Mouse (Mus musculus) liver (tissue): ENCODE measurements at regions not wholly inside any gene's neighbourhood (a gene's known extent, or its start where the extent isn't known, plus 50 kb on each side); places are given as distances from the start of the nearest gene placed in this dataset.

Experiments used
- DNase-seq: peaks from one replicate; pipeline ENCODE4 v3.0.0-alpha.2; 2020; ENCODE audit warnings: mixed read lengths

- DNase-seq = no peak
Measured at GRCm38 (mm10) chr12:9934158-9934557, 364.2 kb downstream of the Osr1 start.

GRCm38 (mm10) chr12:9941357-9941756 lies 371.4 kb downstream of the Osr1 start:
- no peak for DNase-seq

DNA sequence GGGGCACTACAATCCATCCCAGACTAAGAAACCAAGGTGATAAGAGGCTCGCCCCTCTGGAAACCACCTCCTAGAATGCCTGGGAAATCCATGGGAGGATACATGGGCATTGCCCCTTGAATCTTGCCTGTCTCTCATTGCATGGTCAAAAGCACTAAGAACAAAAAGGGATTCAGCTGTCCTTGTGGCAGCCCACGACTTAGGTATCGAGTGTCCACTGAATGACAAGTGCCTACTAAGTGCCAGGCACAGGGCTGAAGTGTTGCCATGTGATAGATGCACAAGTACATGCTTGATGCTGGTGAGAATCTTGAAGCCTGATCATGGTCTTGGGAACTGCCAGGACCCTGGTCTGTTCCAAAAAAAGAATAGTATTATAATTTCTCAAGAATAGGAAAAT lies 371.9 kb downstream of the Osr1 start:
- no peak for DNase-seq

GRCm38 (mm10) chr12:9948784-9949183 lies 378.9 kb downstream of the Osr1 start:
- no peak for DNase-seq

GRCm38 (mm10) chr12:9952372-9952771 lies 382.5 kb downstream of the Osr1 start:
- DNase-seq = no peak

DNA sequence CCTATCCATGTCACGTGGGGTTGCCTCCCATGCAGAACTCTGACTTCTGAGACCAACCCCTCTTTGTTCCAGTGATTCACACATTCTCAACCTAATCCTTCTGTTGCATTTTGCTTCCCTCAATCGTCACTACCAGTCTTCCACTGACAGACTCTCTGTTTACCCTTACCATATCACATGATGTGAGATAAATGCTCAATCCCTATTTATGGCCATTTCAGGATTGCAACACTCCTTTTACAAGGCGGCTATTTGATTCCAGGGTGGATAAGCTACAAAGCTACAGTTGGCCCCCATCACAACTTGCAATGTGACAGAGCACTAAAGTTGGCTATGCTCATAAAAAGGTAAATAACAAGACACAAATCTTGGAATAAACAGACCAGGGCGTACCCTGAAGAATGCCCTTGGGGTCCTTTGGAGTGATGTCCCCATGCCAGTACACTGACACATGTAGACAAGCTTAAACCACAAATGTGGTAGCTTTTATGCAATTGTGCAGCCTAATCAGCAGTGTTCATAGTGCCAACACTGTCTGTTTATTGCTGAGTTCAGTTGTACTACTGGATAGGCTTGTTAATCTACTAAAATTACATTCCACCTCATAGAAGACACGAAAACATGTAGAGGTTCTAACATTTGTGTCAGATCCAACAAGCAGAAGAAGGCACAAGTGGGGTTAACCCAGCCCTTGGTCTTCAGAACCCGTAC lies 384.4 kb downstream of the Osr1 start:
- no peak for DNase-seq

DNA sequence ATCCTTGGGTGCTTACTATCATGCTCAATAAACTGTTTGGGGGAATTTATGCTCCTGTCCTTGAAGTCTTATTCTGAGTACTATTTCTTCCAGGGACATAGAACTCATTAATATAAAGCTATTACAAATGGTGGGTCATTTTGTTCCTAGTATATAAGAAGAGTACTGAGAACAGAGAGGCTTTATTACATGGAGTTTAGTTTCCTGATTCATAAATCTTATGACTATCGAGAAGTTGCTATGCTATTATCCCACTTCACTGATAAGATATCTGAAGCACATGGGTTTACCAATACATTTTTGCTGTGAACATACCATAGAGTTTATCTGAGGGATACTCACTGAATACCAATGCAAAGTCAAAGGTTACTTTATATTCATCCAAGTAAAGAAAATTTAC lies 399.5 kb downstream of the Osr1 start:
- DNase-seq = no peak

DNA sequence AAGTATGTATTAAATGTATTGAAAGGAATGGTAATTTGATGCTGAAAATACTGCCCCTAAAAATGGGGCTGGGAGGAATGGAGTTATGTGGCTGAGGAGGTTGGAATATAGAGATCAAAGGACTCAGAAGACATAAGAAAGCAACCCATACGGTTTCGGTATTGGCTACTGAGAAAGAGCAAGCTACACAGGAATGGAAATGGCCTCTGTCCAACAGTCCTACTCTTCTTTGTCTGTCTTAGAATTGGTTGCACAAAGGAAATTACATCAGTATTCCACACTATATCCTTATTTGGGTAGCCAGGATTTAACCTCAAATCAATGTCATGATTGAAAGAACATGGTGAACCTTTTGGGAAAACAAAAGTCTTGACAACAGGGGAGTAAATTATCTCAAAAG lies 399.0 kb upstream of the Nt5c1b start:
- no peak for DNase-seq

GRCm38 (mm10) chr12:9978494-9979112 lies 391.2 kb upstream of the Nt5c1b start:
- no peak for DNase-seq

DNA sequence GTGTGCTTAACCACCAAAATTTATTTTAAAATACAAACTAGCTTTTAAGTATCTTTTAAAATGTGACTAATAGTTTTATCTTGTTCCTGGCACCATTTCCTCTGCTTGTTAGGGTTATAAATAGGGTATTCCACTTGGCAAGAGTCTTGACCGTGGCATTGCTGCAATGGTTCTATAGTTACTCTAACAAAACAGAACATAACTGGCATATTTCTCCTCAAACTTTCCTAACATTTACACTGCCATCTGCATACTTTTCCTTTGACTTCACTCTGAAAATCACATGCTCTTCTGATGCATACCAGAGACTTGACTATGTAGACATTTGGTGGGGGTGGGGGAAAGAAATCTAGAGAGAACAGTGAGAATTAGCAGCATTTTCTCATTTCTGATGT lies 390.7 kb upstream of the Nt5c1b start:
- DNase-seq = no peak

GRCm38 (mm10) chr12:9991305-9991704 lies 378.5 kb upstream of the Nt5c1b start:
- DNase-seq = no peak

- DNase-seq = no peak
Measured at GRCm38 (mm10) chr12:9995670-9996069, 374.1 kb upstream of the Nt5c1b start.

DNA sequence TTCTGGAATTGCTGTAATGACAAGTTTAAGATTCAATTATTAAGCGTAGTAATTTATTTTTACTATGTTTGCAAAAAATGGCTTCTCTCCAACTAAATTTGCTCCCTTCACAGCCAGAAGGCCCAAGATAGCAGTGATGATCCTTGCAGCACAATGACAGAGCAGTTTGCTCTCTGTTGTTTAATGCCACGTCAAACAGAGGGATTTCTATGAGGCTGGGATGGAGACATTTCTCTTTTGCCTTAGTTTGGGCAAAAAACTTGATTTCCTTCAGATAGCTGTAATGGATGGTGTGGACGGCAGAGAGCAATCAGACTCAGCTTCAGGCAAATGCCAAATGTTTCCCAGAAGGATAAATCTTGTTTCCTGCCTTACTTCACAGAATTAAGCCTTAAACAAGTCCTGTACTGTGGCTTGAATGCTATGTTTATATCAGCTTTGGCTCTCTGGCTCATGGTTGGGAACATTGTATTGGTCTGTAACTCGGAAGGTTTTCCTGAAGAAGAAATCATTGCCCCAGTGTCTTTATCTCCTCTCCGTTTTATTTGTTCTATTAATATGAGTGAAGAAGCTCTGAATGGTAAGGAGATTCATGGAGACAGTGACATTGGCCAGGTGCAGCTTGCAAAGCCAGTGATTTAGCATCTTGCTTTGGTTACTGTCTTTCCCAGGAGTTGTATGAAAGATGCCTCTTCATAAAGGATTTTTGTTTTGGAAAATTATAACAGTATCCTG lies 373.2 kb upstream of the Nt5c1b start:
- no peak for DNase-seq

GRCm38 (mm10) chr12:9997190-9997561 lies 372.6 kb upstream of the Nt5c1b start:
- DNase-seq = no peak

DNA sequence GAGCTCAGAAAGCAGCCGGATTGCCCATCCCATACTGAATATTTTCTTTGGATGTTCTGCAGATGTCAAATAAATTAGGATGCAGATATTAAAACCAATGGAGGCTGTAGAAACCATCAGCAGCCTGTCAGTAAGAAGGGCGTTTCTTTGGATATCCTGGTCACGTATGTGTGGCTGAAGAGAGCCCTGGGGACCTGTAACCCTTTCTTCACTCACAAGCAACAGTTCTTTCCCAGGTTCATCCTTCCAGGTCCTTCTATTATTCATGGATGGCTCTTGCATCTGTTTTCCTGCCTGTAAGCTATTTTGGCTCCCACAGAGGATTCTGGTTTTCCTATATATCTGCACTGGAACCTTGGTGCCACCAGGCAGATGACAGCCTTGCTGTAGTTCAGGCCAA lies 372.2 kb upstream of the Nt5c1b start:
- DNase-seq = no peak

DNA sequence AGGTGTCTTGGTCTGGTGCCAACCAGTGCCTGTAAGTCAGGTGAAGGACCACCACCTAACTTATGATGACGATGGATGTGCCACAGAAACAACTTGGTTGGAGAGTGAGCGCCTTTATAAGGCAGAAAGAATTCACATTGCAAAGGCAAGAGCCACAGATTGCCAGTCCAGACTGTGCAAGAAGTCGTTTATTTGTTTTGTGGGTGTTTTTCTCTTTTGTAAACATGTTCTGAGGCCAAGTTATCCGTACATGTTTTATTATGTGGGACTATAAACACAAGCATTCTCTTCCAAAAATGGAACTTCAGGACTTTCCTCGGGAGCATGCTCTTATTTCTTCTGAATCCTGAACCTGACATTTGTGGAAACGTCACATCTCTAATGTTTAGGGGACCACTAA lies 369.8 kb upstream of the Nt5c1b start:
- no peak for DNase-seq

DNA sequence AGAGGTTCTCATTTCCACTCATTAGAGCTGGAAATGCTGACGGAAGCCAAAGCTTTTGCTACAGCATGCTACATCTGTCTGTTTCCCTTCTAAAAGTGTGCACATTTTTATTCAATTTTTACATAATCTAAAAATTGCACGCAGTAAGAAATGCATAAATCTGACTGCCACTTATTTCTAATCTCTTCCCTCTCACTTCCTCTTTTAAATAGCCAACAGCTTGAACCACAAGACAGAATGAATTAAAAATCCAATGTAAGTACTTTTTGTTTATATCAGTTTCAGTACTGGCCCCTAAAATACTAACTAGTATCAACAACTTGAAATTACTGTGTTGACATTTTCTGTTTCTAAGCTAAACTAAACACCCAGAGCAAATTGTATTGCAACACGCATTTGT lies 361.3 kb upstream of the Nt5c1b start:
- no peak for DNase-seq

- DNase-seq = no peak
Measured at GRCm38 (mm10) chr12:10016710-10017581, 352.8 kb upstream of the Nt5c1b start.

DNA sequence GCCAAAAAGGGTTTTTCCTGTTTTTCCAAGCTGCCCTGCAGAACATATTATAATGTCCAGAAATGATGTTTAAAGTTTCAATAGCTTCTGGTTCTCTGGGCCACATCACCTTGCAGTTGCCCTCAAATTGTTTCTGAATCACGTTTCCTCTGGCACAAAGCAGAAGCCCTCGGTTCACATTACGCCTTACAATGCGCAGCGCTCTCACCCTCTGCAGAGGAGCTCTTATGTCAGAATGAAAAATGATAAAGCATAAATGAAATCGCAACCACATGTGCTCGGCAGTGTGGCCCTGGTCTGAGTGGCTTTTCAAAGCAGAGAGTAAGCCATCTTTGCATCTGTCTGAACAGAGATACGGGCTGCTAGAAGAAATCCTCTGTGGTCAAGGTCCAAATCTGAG lies 334.3 kb upstream of the Nt5c1b start:
- no peak for DNase-seq

GRCm38 (mm10) chr12:10062006-10062514 lies 307.7 kb upstream of the Nt5c1b start:
- DNase-seq = no peak

- no peak for DNase-seq
Measured at GRCm38 (mm10) chr12:10078341-10078740, 291.4 kb upstream of the Nt5c1b start.

DNA sequence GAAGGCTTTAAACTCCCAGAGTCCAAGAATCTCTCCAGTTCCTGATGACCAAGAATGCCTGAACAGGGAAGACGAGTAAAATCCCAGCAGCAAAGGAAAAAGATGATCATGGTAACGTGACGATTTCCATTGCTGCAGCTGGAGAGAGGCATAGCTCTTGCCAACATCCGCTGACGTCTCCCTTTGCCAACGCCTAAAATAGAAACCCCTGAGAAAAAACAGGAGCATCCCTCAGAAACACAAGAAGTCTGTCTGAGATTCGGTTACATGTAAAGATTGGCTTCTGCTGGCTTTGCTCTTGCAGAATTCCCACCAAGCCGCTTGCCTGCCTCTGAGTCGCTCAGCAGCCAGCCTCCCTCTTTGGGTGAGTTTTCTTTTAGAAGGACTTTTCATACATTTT lies 290.3 kb upstream of the Nt5c1b start:
- no peak for DNase-seq

- DNase-seq = no peak
Measured at GRCm38 (mm10) chr12:10112874-10113453, 256.8 kb upstream of the Nt5c1b start.
